Mouse (Mus musculus): ENCODE results near the gene Plekhh1.
A peak's percentile ranks its signal among the peaks of the same experiment; 100 is the strongest.
"Not testable (repeated sequence)": the region's sequence is repeated elsewhere in the genome, so short reads cannot be mapped to it uniquely, and the experiment has no call there.

Plekhh1 gene

DNA sequence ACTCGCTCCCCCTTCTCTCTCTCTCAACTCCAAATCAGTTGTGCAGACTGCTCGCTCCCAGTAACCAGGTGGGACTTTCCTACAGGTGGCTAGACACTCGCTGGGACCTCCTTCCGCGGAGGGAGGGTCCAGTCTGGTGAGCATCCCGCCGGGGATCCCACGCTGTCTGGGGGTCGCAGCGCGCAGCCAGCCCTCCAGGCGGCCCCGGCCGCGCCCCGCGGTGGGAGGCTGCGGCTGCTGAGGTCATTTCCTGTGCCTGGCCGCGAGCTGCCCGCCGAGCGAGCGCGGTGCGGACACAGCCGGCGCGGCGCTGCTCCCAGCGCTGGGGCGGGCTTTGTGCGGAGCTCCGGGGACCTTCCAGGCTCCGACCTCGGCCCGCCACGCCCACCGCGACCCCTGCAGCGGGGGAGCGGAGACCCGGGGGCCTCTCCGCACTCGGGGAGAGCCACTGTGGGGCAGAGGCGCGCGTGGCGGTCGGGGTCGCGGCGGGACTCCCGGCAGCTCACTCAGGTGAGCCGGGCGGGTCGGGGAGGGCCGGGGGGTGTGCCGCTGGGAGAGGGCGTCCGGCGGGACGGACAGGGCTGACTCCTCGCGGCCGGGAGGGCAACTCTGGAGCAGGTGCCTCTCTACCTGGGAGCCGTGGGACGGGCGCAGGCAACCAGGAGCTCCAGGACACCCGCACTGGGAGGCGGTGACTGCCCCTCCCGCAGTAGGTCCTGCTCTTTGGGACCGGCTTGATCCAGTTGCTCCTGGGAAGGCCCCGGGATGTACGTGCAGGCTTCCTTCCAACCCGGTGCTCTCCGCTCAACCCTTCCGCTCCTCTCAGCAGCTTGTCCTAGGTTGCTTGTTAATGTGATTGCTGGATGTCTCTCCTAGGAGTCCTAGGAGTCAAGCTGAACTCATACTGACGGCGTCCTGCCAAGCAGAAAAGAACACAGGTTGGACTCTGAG, at the start of gene Plekhh1:
Gene Plekhh1, plus strand, starts transcription at position 253 of the 951 bp plus-strand sequence.
- DNase-seq: peak in 1 of 2 experiments; percentile 7

DNA sequence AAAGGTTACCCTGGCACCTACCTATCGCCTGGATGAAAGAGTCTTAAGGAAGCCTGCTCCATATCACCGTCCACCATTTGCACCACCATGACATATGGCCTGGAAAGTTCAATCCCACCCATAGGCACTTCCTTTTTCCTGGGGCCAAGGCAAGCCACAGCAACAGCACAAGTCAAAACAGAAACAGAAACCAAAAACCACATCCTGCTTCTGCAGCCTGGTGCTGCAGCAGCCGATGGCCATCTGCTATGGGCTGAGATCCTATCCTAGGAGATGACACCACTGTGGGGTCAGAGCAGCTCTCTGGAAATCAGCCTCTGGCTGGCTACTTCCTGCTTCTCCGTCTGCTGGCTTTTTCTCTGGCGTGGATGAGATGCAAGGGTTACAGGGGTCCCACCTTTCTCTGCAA, 48.3 kb upstream of the Plekhh1 start:
- peak; percentile 59 to 75 for DNase-seq

DNA sequence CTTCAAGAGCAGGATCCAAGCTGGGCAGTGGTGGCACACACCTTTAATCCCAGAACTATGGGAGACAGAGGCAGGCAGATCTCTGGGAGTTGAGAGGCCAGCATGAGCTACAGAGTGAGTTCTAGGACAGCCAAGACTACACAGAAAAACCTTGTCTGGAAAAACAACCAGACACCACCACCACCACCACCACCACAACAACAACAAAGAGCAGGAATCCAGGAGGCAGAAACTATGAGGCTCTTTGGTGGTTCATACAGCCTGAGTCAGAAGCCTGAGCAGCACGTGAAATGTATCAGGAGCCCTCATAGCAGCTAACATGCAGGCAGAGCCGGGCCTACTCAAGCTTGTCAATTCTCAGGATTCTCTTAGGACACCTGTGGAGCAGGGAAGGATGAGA, 47.8 kb upstream of the Plekhh1 start:
- DNase-seq: peak; percentile 11 to 29

DNA sequence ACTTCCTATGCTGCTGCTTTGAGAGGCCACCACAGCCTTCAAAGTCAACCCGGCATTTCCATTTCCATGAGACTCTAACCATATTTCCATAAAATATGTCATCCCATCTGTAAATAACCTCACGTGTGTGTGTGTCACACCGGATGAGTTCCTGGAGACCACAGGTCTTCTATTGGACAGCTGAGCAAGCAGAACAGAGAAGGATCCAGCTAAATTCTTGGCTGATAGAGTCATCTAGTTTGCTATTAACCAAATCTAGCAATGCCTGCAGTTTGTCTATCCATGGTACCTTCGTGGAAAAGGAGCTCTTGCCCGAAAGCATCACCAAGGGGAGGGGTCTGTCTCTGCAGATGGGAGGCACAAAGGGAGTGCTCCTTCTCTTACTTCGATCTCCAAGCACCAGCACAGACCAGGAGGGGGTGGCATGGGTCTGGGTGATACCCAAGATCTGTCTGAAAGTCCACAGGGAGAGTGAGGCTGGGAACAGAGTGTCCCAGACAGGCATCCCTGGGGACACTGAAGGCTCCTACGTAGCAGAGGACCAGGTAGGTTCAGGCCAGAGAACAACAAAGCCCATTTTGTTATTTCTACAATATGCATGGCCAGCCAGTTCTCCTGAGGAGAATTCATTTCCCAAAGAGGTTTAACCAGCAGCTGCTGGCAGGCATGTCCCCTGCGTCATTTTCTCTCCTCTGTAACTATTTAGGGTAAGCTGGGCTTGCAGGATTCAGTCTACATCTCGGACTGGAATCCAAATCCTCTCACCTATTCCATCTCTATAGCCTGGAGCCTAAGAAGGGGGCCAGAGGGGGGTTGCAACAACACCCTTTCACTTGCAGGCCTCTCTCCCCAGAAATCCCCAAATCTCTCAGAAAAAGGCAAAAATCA, 46.8 kb upstream of the Plekhh1 start:
- DNase-seq: no peak

DNA sequence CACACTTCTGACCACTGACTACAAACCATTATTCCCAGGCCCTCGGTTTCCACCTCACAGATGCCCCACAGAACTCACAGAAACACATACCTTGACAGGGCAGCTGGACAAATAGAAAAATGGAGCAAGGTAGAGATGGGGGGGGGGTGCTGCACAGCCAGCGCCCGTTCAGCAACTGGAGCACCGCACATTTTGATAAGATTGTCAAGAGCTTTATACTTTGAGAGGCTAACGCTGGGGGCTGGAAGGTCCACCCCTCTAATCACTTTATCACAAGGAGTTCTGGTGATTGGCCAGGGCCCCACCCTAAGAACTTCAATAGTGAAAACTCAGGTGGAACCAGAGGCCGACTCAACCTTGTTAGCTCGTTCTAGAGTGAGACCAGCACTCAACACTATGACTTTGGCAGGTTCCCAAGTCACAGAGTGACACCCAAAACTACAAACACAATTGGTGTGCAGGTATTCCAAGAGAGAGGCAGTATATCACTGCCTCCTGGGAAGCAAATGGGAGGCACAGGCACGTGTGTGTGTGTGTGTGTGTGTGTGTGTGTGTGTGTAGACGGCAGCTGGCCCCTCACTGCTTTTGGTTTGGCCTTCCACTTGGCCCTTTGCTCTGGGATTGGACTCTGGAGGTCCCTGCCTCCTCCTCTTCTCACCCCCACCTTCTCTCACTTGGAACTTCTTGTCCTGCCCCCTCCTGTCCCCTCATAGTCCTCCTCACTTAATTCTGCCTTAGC, 45.5 kb upstream of the Plekhh1 start:
- no peak for DNase-seq

DNA sequence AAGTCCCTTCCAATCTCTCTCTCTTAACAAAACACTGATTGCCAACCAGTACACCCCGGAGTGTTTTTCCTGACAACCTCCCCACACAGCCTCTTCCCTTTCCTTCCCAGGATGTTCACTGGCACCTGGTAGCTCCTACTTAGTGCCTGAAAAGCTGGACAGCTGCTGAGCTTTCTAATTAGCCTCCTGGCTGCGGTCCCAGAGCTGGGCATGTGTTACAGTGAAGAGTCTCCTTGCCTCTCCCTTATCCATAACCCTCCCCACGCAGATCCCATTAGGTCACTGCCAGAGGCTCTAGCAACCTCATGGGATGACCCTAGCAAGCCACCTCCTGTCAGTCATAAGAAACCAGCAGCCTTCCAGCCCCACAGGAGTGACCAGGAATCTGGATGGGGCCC, 44.9 kb upstream of the Plekhh1 start:
- DNase-seq: no peak

DNA sequence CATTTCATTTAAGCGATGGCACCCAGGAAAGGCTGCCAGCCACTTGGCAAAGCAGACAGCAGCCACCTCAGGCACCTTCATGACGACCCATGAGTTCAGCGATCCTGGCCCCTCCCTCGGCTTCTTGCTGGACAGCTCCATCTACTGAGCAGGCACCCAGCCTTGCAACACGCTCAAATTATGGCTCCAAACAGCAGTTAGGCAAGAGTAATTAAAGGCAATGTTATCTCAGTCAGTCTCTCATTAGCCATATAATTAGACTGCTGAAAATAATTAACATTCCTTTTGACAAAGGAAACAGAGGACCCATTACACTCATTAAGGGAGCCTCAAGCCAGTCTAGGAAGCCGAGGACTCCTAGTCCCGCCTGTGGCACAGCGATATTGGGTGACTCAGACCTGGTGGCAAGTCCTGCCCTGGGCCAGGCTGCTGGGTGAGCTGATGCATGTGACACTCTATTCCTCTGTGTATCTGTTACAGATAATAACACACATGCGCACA, 41.3 kb upstream of the Plekhh1 start:
- no peak for DNase-seq

DNA sequence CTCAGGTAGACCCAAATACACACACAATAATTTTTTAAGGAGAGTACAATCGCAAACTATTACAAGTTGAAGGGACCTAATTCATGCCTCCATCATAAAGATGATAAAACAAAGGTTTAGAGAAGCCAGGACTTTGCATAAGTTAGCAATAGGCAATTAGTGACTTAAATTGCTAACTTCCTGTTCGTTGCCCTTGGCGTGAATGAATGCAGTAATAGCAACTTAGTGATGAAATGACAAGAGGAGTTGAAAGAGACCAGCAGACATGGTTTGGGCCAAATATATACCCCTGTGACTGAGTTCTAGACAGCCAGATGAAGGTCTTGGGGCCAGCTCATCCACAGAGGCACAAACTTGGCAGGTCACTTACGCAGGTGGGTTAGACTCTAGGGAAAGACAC, 32.7 kb upstream of the Plekhh1 start:
- DNase-seq: no peak

DNA sequence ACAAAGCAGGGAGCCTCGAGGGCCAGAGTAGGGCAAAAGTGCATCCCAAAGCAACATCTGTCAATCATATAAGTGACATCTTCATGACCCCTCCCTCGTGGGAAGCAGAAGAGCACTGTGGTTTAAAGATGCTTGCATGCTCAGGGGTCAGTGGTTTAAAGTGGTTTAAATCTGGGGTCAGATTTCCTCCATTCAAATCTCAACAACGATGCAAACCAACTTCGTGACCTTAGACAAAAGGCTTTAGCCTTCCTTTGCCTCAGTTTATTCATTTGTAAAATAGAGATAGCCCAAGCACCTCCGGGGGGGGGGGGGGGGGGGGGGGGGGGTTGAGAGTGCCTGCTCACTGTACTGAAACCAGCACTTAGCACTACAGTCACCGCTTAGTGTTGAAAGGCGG, 32.3 kb upstream of the Plekhh1 start:
- DNase-seq: no peak

DNA sequence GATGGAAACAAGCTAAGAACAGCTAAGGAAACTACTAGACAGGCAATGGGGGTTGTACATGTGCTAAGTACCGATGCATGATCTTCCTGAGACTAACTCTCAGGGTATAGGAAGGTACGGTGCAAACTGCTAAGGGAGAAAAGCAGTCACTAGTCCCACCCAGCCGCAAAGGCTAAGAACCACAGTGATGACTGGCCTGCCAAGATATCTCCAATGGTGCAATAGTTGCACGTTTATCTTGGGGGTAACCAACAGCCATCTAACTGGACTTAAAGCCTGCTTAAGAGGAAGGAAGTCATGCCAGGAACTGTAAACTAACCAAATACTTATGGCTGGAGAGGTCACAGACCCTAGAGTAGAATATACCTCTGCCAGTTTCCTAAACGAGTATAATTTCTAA, 26.6 kb upstream of the Plekhh1 start:
- no peak for DNase-seq

DNA sequence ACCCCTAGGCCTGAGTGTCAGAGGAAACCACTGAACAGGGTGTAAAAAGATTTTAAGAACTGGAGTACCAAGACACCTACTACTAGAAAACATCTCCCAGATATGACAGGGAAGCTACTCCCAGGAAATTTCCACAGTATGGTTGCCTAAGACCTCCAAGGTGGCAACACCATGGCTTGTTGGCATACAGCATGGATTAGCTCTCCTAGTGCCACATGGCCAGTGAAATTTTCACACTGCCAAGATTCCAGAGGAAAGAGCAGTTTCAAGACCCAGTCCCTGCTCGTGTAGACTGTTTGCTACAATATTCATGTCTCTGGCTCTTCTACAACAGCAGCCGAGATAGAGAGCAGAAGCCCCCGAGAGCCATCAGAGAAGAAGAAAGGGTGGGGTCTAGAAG, 26.0 kb upstream of the Plekhh1 start:
- no peak for DNase-seq

DNA sequence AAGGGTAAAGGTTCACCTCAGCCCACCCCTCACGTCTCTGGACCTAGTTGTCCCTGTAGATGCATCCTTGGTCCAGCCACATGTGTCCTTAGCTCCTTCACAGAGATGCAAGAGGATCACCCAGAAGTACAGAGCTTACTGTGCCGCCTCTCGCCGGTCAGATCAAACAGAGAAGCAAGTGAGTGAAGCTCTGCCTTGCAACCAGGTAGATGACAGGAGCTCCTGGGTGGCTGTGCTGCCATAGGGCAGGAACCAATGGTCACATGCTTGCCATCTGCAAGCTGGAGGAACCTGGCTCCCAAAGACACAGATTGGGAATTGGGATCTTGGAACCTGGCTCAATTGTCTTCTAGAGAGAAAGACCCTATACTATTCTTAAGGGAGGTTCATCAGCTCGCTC, 23.5 kb upstream of the Plekhh1 start:
- DNase-seq: no peak

DNA sequence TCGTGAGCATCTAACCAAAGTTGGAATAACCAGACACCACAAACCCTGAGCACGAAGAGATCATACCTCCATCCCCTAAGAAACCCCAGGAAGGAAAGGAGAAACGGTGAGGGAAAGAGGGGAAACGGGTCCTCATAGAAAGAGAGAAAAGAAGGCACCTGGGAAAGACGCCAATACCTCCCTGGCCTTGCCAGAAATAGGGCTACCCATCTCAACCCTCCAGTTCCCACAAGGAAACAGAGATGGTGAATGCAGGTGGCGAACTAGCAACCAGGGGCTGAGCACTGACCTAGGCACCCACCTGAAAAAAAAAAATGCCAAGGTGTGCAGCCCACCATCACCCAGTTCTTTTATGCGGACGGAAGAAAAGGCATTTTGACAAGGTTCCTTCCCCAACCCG, 22.9 kb upstream of the Plekhh1 start:
- DNase-seq: no peak

DNA sequence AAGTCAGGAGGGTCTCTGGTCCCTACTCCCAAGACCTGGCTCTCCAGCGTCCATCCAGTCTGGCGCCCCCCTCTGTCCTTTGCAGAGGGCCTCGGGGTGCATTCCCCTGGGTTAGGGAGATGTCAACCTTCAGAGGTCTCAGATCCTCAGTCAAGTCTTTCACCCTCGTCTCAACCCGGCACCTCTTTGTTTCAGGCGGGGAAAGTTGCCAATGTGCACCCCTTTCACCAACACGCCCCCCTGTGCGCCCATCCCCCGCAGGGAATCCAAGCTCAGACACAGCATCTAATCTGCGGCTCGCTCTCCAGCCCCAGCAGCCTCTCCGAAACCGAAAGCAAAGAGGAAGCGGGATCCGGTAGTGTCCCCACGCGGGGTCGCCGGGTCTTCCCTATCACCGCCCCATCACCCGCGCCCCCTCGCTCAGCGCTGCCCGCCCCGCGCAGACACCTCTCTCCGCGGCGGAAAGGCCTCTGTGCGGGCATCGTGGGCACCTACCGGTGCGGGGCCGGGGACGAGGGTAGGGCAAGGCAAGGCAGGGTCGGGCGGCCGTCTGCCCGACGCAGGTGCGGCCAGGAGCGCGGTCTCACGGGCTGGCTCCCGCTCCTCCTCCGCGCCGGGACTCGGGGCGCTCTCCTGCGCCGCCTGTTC, 22.4 kb upstream of the Plekhh1 start:
- DNase-seq: peak; percentile 43 to 57

DNA sequence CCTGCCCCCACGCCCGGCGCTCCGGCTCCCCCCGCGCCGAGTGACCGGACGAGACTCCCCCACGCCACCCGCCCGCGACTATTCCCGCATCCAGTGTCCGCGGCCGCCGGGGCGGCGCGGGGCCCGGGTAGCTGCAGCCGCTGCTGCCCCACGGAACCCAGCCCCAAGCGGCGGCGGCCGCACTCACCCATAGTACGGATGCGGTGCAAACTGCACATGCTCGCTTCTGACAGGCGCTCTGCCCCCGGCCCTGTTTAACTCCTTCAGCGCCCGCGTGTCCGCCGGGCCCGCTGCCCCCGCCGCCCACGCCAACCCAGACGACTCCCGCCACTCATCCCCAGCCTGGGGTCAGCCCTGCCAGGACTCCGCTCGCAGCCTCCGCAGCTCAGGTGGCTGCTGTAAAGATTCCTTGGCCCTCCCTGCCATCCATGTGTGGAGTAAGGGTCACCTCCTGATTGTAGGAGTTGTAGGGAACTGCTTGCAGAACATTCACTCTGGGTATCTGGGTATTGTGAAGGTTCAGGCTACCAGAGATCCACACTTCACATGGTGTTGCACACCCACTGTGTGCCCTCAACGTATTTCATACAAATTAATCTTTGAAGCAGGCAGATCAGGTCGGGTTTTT, 21.7 kb upstream of the Plekhh1 start, which contains the start of gene Tmem229b:
Gene Tmem229b, minus strand, starts transcription at position 502 of the 628 bp plus-strand sequence.
- DNase-seq: peak; percentile 16 to 33

DNA sequence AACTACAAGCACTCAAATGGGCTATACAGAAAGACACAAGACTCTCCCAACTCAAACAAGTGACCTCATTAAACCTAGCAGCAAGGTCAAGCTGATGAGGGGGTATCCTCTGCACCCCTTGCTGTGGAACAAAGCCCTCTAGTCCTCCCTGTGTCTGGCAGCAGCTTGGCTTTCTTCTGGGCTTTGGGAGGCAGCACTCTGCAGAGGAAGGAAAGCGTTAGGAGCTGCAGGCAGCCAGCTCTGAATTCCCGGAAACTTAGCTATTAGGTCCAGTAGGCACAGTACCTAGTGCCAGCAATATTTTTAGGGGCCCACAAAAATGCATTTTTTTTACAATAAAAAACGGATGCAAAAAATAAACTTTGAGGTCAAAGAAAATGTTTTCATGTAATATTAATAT, 18.4 kb upstream of the Plekhh1 start:
- DNase-seq: no peak

DNA sequence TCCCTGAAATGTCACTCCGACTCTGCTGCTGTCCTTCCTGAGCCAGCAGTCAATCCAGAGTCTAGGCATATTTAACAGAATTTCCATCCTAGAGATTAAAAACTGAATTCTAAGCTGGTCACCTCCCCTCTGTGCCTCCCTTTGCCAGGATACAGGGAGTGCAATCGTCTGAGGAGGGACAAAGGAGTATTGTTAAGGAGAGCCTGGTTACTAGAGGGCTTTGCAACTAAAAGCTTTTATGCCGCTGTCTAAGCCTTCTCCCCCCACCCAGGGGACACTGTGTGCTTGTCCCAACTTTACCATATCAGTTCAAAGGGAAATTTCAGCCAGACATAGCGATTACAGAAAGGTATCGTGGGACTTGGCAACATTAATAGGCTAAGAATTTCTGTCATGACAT, 12.9 kb upstream of the Plekhh1 start:
- DNase-seq: no peak

DNA sequence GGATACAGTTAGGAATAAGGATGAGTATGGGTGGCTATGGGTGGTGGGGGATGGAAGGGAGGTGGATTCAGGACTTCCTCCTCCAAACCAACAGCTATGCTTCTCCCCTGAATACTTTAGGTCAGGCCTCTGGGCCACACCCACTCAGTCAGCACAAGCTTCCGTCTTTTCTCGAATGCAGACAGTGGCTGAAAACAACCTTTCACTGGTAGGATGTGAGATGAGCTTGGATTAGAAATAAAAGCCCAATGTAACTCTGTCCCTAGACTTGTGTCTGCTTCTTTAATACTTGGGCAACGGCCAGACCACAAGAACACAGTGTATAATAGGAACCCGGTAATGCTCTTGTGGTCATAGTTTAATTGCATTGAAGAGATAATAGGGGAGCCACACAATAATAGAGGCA, 11.0 kb upstream of the Plekhh1 start:
- no peak for DNase-seq

DNA sequence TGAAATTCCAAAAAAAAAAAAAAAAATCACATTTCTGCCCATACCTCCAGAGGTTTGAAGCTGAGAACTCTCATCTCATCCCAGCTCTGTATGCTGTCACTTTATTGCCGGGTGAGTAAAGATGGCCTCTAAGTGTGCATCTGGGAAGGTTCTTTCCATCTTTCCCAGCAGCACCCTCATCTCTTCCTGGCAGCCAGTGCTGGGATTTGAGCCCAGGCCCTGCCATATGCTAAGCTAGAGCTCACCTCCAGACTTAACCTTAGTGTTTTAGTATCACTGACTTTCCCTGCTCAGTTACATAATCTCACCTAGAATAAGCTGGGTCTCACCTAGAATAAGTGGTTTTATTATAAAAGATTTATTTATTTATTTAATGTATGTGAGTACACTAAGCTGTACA, 7.1 kb upstream of the Plekhh1 start:
- DNase-seq: no peak

DNA sequence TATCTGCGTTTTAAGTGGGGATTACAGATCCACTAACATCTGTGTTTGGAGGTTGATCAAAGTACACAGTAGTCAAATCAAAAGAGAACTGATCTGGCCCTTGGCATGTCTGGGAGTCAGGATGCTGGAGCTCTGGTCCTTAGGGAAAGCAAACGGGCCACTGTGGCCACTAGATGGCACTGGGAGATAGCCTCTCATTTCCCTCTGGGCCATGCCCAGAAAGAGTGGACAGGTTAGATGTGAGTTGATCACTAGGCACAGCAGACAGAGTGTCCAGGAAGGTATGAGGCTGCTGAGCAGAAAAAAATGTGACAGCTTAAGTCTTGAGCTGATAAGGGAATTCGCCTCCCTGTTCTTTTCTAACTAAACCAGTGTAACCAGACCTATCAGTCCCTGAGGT, 6.1 kb upstream of the Plekhh1 start:
- peak in 1 of 2 experiments; percentile 9 for DNase-seq

DNA sequence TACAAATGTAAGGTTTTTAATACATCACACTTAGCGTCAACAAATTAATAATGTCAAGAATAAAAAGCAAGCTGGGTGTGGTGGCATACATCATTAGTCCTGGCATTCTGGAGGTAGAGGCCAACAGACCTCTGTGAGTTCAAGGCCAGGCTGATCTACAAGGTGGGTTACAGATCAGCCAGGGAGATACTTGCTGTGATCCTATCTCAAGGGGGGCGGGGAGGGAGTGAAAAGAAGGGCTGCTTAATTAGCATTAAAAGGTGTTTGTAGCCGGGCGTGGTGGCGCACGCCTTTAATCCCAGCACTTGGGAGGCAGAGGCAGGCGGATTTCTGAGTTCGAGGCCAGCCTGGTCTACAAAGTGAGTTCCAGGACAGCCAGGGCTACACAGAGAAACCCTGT, 1.4 kb upstream of the Plekhh1 start:
- DNase-seq: not testable (repeated sequence)

DNA sequence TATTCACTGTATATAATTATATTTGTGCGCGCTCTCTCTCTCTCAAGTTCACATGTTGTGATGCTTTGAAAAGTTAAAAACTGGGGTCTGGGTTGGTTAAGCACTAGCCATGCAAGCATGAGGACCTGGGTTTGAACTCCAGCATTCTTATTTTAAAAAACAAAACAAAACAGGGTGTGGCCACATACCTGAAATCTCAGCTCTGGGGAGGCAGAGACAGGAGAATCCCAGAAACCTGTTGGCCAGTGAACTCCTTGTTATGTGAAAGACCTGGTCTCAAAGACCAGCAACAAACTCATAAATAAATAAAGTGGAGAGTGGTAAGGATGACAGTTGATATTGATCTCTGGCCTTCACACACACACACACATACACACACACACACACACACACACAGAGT, 5.4 kb downstream of the Plekhh1 start:
- no peak for DNase-seq

Data from thymus, adult 18-20 months (tissue).